Mouse (Mus musculus) CH12.LX (cell line): ENCODE results near the gene Lhpp. TPM values are rescaled to one million over a fixed set of nuclear protein-coding genes. Genes with fewer than 3 reads are reported as not detected.

Source experiments
- DNase-seq: peaks from one replicate; pipeline ENCODE4 v3.0.0-alpha.2; 2013; ENCODE audit errors: extremely low read depth
- H3K27ac ChIP-seq: 2 replicates; pipeline ENCODE4 v1.5.1; 2012; ENCODE audit warnings: low read depth, mild to moderate bottlenecking, control low read depth, moderate library complexity; ENCODE audit not compliant: insufficient read depth
- H3K27me3 ChIP-seq: replicated peaks from 2 replicates; pipeline ENCODE3; 2012; ENCODE audit warnings: inconsistent platforms
- H3K36me3 ChIP-seq, 2 experiments: replicated peaks in 1 of 2; 2 replicates each; pipeline versions ENCODE3 to v1.6.1; 2012; ENCODE audit warnings: inconsistent platforms in 1 of 2, low read length in 1 of 2, mild to moderate bottlenecking in 1 of 2, mixed read lengths in 1 of 2, moderate library complexity in 1 of 2; ENCODE audit not compliant: control insufficient read depth in 1 of 2, insufficient read depth in 1 of 2
- H3K4me1 ChIP-seq, 2 experiments: 2 replicates each; pipeline ENCODE4 v1.6.1; 2012; ENCODE audit warnings: inconsistent platforms in 1 of 2, moderate library complexity in 1 of 2; ENCODE audit not compliant: insufficient read depth in 2 of 2, control insufficient read depth in 1 of 2
- H3K4me2 ChIP-seq: 2 replicates; pipeline ENCODE4 v1.6.1; 2012; ENCODE audit warnings: low read depth, mild to moderate bottlenecking, control low read depth; ENCODE audit not compliant: poor library complexity, insufficient read depth, severe bottlenecking
- H3K4me3 ChIP-seq, 3 experiments: fragments of 150-350 bp in 1 of 3; sonication (generic) in 1 of 3; replicated peaks in 1 of 3; 2 replicates each; pipeline versions ENCODE3 to v1.5.1; 2011 to 2012; ENCODE audit warnings: low read depth in 2 of 3, low read length in 2 of 3, mild to moderate bottlenecking in 2 of 3, moderate library complexity in 2 of 3, control low read depth in 1 of 3, improper control_type of control experiment in 1 of 3, inconsistent platforms in 1 of 3, mixed read lengths in 1 of 3; ENCODE audit not compliant: poor library complexity in 1 of 3
- H3K79me2 ChIP-seq: replicated peaks from 2 replicates; pipeline ENCODE4 v1.6.1; 2012; ENCODE audit warnings: mild to moderate bottlenecking, moderate library complexity; ENCODE audit not compliant: control insufficient read depth, poor library complexity, insufficient read depth, severe bottlenecking; ENCODE audit errors: extremely low read depth
- H3K9ac ChIP-seq: 2 replicates; pipeline ENCODE4 v1.6.1; 2012; ENCODE audit warnings: low read depth, mild to moderate bottlenecking, control low read depth, moderate library complexity; ENCODE audit not compliant: insufficient read depth
- H3K9me3 ChIP-seq: replicated peaks from 2 replicates; pipeline ENCODE3; 2012; ENCODE audit warnings: low read length, inconsistent platforms, mixed read lengths
- BHLHE40 ChIP-seq: IDR thresholded peaks from 2 replicates; pipeline ENCODE4 v1.6.1; 2011; ENCODE audit warnings: mild to moderate bottlenecking, low read depth, low read length, improper control_type of control experiment
- CHD1 ChIP-seq: IDR thresholded peaks from 2 replicates; pipeline ENCODE4 v1.6.1; 2012; ENCODE audit warnings: low read depth, low read length, improper control_type of control experiment, inconsistent platforms
- CHD2 ChIP-seq: IDR thresholded peaks from 2 replicates; pipeline ENCODE4 v1.6.1; 2011; ENCODE audit warnings: low read length, improper control_type of control experiment
- CTCF ChIP-seq, 2 experiments: IDR thresholded peaks in 1 of 2; conservative IDR thresholded peaks in 1 of 2; 2 replicates each; pipeline ENCODE4 v1.5.1; 2011 to 2012; ENCODE audit warnings: low read depth in 2 of 2, low read length in 2 of 2, improper control_type of control experiment in 1 of 2, inconsistent platforms in 1 of 2, mild to moderate bottlenecking in 1 of 2, moderate library complexity in 1 of 2
- E2F4 ChIP-seq: IDR thresholded peaks from 2 replicates; pipeline ENCODE4 v1.6.1; 2011; ENCODE audit warnings: low read depth, low read length, improper control_type of control experiment; ENCODE audit not compliant: insufficient replicate concordance
- ELF1 ChIP-seq: IDR thresholded peaks from 2 replicates; pipeline ENCODE4 v1.6.1; 2014; ENCODE audit warnings: low read depth, mild to moderate bottlenecking, inconsistent platforms, low read length, improper control_type of control experiment
- EP300 ChIP-seq: IDR thresholded peaks from 2 replicates; pipeline ENCODE4 v1.6.1; 2011; ENCODE audit warnings: low read length, improper control_type of control experiment
- ETS1 ChIP-seq: conservative IDR thresholded peaks from 2 replicates; pipeline ENCODE4 v1.6.1; 2012; ENCODE audit warnings: low read depth, mild to moderate bottlenecking, inconsistent platforms, low read length, improper control_type of control experiment, moderate library complexity
- GABPA ChIP-seq: IDR thresholded peaks from 2 replicates; pipeline ENCODE4 v1.6.1; 2012; ENCODE audit warnings: low read depth, low read length, improper control_type of control experiment, inconsistent platforms; ENCODE audit not compliant: insufficient replicate concordance
- HCFC1 ChIP-seq: IDR thresholded peaks from 2 replicates; pipeline ENCODE4 v1.6.1; 2012; ENCODE audit warnings: low read depth, mild to moderate bottlenecking, inconsistent platforms, low read length, improper control_type of control experiment
- JUN ChIP-seq: IDR thresholded peaks from 2 replicates; pipeline ENCODE4 v1.6.1; 2011; ENCODE audit warnings: low read depth, mild to moderate bottlenecking, low read length, improper control_type of control experiment, moderate library complexity; ENCODE audit not compliant: insufficient read depth
- JUND ChIP-seq: conservative IDR thresholded peaks from 2 replicates; pipeline ENCODE4 v1.6.1; 2011; ENCODE audit warnings: low read depth, low read length, improper control_type of control experiment
- KAT2A ChIP-seq: IDR thresholded peaks from 2 replicates; pipeline ENCODE4 v1.6.1; 2012; ENCODE audit warnings: low read length, improper control_type of control experiment, inconsistent platforms; ENCODE audit not compliant: insufficient replicate concordance
- MAFK ChIP-seq: IDR thresholded peaks from 2 replicates; pipeline ENCODE4 v1.6.1; 2011; ENCODE audit warnings: low read length, improper control_type of control experiment; ENCODE audit not compliant: insufficient replicate concordance
- MAX ChIP-seq: IDR thresholded peaks from 2 replicates; pipeline ENCODE4 v1.6.1; 2011; ENCODE audit warnings: low read length, improper control_type of control experiment
- MXI1 ChIP-seq: IDR thresholded peaks from 2 replicates; pipeline ENCODE4 v1.6.1; 2011; ENCODE audit warnings: mild to moderate bottlenecking, low read depth, low read length, improper control_type of control experiment
- MYC ChIP-seq: IDR thresholded peaks from 2 replicates; pipeline ENCODE4 v1.6.1; 2011; ENCODE audit warnings: low read depth, mild to moderate bottlenecking, improper control_type of control experiment, low read length
- NRF1 ChIP-seq: IDR thresholded peaks from 2 replicates; pipeline ENCODE4 v1.6.1; 2014; ENCODE audit warnings: low read depth, mild to moderate bottlenecking, inconsistent platforms, low read length, improper control_type of control experiment, moderate library complexity
- PAX5 ChIP-seq: IDR thresholded peaks from 2 replicates; pipeline ENCODE4 v1.6.1; 2012; ENCODE audit warnings: low read length, inconsistent platforms, mixed read lengths
- POLR2A ChIP-seq: IDR thresholded peaks from 2 replicates; pipeline ENCODE4 v1.6.1; 2011; ENCODE audit warnings: low read depth, mild to moderate bottlenecking, improper control_type of control experiment, low read length
- POLR2AphosphoS2 ChIP-seq: IDR thresholded peaks from 2 replicates; pipeline ENCODE4 v1.6.1; 2011; ENCODE audit warnings: low read depth, low read length, improper control_type of control experiment
- RAD21 ChIP-seq: IDR thresholded peaks from 2 replicates; pipeline ENCODE4 v1.6.1; 2011; ENCODE audit warnings: low read depth, mild to moderate bottlenecking, low read length, improper control_type of control experiment, moderate library complexity
- RCOR1 ChIP-seq: conservative IDR thresholded peaks from 2 replicates; pipeline ENCODE4 v1.6.1; 2012; ENCODE audit warnings: low read depth, mild to moderate bottlenecking, inconsistent platforms, low read length, improper control_type of control experiment
- SIN3A ChIP-seq: IDR thresholded peaks from 2 replicates; pipeline ENCODE4 v1.6.1; 2012; ENCODE audit warnings: low read length, improper control_type of control experiment, inconsistent platforms
- SMC3 ChIP-seq: IDR thresholded peaks from 2 replicates; pipeline ENCODE4 v1.6.1; 2011; ENCODE audit warnings: low read depth, low read length, improper control_type of control experiment
- TBP ChIP-seq: conservative IDR thresholded peaks from 2 replicates; pipeline ENCODE4 v1.6.1; 2011; ENCODE audit warnings: low read depth, low read length, improper control_type of control experiment
- TCF12 ChIP-seq: IDR thresholded peaks from 2 replicates; pipeline ENCODE4 v1.6.1; 2014; ENCODE audit warnings: low read depth, mild to moderate bottlenecking, inconsistent platforms, low read length, improper control_type of control experiment
- UBTF ChIP-seq: IDR thresholded peaks from 2 replicates; pipeline ENCODE4 v1.6.1; 2012; ENCODE audit warnings: low read depth, mild to moderate bottlenecking, inconsistent platforms, low read length, improper control_type of control experiment, moderate library complexity
- USF2 ChIP-seq: conservative IDR thresholded peaks from 2 replicates; pipeline ENCODE4 v1.6.1; 2011; ENCODE audit warnings: low read depth, low read length, improper control_type of control experiment
- ZC3H11A ChIP-seq: IDR thresholded peaks from 2 replicates; pipeline ENCODE4 v1.6.1; 2012; ENCODE audit warnings: low read depth, mild to moderate bottlenecking, inconsistent platforms, low read length, improper control_type of control experiment
- ZKSCAN1 ChIP-seq: IDR thresholded peaks from 2 replicates; pipeline ENCODE4 v1.6.1; 2012; ENCODE audit warnings: low read depth, inconsistent platforms, low read length, improper control_type of control experiment, borderline replicate concordance
- ZMIZ1 ChIP-seq: IDR thresholded peaks from 2 replicates; pipeline ENCODE4 v1.6.1; 2012; ENCODE audit warnings: low read depth, mild to moderate bottlenecking, inconsistent platforms, low read length, improper control_type of control experiment
- ZNF384 ChIP-seq: IDR thresholded peaks from 2 replicates; pipeline ENCODE4 v1.6.1; 2012; ENCODE audit warnings: low read depth, low read length, improper control_type of control experiment, inconsistent platforms
- dilution Hi-C: fragments of 300-500 bp; cut with MboI; formaldehyde crosslinking; loops from 2 replicates; pipeline ENCODE4 v1.14.3; 2020; ENCODE audit warnings: low sequenced_read_pairs; ENCODE audit not compliant: extremely low pct_unique_long_range_greater_than_20kb, extremely low pct_ligation_motif_present
- in situ Hi-C: fragments of 300-500 bp; cut with MboI; formaldehyde crosslinking; loops from 3 replicates; pipeline ENCODE4 v1.14.3; 2019; ENCODE audit warnings: low sequenced_read_pairs, low pct_ligation_motif_present, low pct_unique_long_range_greater_than_20kb, mixed read lengths
- polyA plus RNA-seq: library from polyadenylated mRNA; unstranded; fragments of >175 nt; gene quantifications from 2 replicates; pipeline ENCODE4 v1.2.1, GENCODE M21; 2012; ENCODE audit warnings: low read depth; ENCODE audit not compliant: insufficient read length
- total RNA-seq, 2 experiments: library from RNA; depleted of rRNA; stranded (reverse); fragments of 300-350 nt in 1 of 2; fragments of >200 nt in 1 of 2; gene quantifications; 2 replicates each; pipeline ENCODE4 v1.2.3; 2012 to 2014

Gene Lhpp
- total and polyA plus RNA-seq, 3 experiments, result 7.8 to 15.4 (median 14.6) TPM

DNA sequence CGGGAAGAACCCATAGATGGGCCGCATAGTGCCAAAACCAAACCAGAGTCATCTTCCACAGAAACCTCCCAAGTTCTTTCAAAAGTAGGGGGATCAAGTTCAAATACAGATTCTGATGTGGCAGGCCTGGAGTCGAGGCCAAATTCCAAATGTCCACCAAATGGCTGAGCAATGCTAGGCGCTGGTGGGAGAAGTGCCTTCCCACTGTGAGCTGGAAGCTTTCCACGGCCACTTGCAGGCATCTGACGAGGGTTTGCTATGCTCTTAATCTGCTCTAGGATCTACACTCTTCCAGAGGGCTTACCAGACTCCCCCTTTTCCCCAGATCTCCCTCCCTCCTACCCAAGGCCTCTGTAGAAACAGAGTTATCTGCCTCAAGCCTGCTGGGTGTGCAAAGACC is 136.7 kb downstream of the Lhpp start:
- H3K9ac ChIP-seq, result no peak overlapping the region
- no peak for TF ChIP-seq ZNF384
- no peak for TF ChIP-seq CHD1
- H3K79me2 ChIP-seq, result no peaks in the 10 kb centered on the region
- in situ Hi-C loops, result no loop called here
- no peak for DNase-seq
- H3K27me3 ChIP-seq, result no peaks in the 10 kb centered on the region
- no peak overlapping the region for H3K27ac ChIP-seq
- dilution Hi-C loops, result no loop called here
- peaks cover 7 to 57% of the 10 kb centered on the region in 2 experiments for H3K4me1 ChIP-seq
- no peak overlapping the region for H3K4me3 ChIP-seq
- H3K4me2 ChIP-seq, result no peak overlapping the region
- peaks cover 23 to 68% of the 10 kb centered on the region in 2 experiments for H3K36me3 ChIP-seq
- H3K9me3 ChIP-seq, result no peaks in the 10 kb centered on the region

DNA sequence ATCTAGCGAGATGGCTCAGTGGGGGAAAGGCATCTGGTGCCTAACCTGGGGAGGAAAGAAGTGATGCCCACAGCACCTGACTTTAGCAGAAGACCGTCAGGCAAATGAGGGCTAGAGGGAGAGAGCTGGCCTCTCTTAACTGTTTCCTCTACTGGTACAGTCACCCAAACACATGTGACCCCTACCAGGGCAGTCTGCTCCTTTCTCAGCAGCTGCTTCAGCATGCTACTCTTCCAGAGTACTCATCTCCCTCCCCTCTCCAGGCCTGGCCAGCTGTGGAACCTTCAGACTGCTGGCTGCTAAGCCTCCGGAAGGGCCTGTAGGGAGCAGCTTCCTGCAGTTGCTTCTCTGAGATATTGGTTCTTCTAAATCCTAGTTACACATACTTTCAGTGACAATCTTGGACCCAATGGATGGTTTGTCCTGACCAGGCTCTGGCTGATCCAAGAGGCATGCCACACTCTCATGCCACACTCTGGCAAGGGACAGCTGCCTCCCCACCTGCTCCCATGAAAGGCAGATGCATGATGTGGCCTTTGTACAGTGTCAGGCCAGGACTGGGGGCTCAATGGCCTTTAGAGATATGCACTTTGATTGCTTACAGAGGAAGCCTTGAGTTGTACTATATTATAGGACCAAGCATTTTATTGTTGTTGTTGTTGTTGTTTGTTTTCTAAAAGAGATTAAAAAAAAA is 137.8 kb downstream of the Lhpp start:
- peaks cover 7 to 68% of the 10 kb centered on the region in 2 experiments for H3K4me1 ChIP-seq
- dilution Hi-C loops, result no loop called here
- TF ChIP-seq MAFK (no peak), BHLHE40 (peak; percentile 56), ETS1 (peak; percentile 51), TBP (0 out of 2 replicates have a peak, but pooled peaks have one; percentile 39), ELF1 (no peak), ZNF384 (no peak), POLR2A (no peak), CTCF (conservative IDR thresholded peaks at IDR 0.05 in 1 of 2, IDR thresholded peaks at IDR 0.05 in 1 of 2; ENCODE audit: low read depth in 2 of 2, low read length in 2 of 2) (no peak), ZMIZ1 (no peak), ZKSCAN1 (no peak), SMC3 (no peak), E2F4 (no peak), JUND (no peak), USF2 (no peak), ZC3H11A (no peak), GABPA (no peak), SIN3A (no peak), CHD2 (no peak), RCOR1 (no peak), HCFC1 (no peak), EP300 (peak; percentile 55), MXI1 (no peak), CHD1 (no peak), NRF1 (no peak), MYC (no peak), MAX (peak; percentile 53; the same call in 1 of the 2 replicates), TCF12 (peak; percentile 46; the same call in 1 of the 2 replicates), JUN (no peak), KAT2A (no peak), POLR2AphosphoS2 (no peak), PAX5 (no peak), RAD21 (no peak), UBTF (no peak)

More for the DNA sequence above, 137.8 kb downstream of the Lhpp start:
- Histone ChIP-seq H3K4me3 (no peak overlapping the region), H3K36me3 (peaks cover 16 to 68% of the 10 kb centered on the region in 2 experiments), H3K9ac (no peak overlapping the region), H3K27me3 (no peaks in the 10 kb centered on the region), H3K4me2 (no peak overlapping the region), H3K9me3 (no peaks in the 10 kb centered on the region), H3K27ac (peak overlapping the region; percentile 22; the same call in 1 of the 2 replicates), H3K79me2 (no peaks in the 10 kb centered on the region)
- in situ Hi-C loops, result no loop called here
- peak; percentile 64 for DNase-seq
